Mouse (Mus musculus): ENCODE data around the gene Pnmal1.

Gene Pnmal1

DNA sequence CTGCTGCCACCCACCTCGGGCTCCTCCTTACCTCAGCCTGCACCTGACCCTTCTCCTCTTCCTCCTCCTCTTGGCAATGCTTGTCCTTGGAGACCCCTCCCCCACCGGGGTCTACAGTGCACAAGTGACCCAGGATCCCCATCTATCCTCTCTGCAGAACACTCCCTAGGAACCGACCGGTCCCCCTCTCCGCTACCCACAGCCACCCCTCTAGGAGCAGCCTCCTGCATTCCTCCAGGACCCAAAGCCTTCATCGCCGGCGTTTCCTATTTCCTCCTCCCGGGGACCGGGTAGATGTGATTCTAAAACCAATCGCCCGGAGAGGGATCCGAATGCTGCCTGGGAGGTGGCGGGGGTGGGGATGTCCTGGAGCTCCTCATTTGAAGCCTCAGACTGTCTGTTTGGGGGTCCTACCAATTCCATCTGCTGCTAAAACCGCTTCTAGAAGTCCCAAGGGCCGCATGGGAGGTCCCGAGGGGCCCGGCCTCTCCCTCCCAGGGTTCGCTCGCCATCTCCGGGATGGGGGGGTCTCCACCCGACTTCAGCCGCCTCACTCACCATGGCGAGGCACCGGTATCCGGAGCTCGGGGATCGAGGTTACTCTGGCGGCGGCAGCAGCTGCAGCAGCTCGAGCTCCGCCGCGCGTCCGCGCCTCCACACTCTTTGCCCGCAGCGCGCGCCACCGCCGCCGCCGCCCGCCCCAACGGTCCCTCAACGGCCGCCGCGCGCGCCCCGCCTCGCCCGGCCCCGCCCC, 36.0 kb upstream of the Pnmal1 start:
- ATAC-seq (ENCODE audit: insufficient number of reproducible peaks, low FRiP score, low TSS enrichment): peak; percentile 32; the same call in 1 of the 2 replicates

DNA sequence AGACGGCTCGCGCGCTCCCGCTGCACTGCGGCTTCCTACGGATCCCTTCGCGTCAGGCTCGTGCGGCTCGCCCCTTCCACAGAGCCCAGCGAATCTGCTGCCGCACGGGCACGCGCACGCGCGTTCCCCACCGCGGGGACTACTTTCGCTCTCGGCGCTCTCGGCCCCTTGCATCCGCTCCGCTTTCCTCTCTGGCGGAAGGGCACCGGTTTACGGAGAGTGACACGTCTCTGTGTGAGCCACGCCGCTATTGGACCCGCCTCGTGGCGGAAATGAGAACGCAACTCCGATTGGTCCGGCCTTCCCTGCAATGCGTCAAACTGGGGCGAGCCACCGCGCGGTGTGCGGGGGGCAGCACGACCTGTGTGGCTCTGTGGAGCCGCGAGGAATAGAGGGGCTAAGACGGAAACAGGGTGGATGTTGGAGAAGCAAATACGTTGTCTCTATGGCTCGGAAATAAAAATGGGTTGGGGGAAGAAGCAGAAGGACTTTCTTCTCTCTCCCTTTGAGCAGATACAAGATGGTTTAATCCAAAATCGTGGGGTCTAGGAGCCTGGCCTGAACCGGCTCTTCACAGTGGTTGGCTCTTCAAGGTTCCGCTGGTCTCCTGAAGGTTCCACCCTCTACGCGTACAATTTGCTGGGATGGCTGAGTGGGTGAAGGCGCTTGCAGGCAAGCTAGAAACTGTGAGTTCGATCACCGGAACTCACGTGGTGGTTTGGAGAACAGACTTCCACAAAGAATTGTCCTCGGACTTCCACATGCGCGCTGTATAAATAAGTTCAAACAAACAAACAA, 35.2 kb upstream of the Pnmal1 start, which contains the start of gene Calm3:
Gene Calm3, minus strand, starts transcription at position 78 of the 798 bp plus-strand sequence.
- ATAC-seq (ENCODE audit: insufficient number of reproducible peaks, low FRiP score, low TSS enrichment): peak; percentile 77

DNA sequence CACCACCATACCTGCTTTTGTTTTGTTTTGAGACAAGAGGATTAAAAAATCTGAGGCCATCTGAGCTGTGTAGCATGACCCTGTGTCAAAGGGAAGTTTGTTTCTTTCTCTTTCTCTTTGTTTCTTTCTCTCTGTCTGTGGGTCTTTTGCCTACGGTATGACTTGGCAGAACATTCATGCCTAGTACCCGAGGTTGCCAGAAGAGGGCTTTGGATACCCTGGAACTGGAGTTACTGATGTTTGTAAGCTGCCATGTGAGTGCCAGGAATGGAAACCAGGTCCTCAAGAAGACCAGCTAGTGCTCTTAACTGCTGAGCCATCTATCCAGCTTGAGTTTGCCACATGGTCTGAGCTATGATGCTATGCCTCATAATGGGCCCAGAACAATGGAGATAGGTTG, 31.1 kb upstream of the Pnmal1 start:
- ATAC-seq (ENCODE audit: insufficient number of reproducible peaks, low FRiP score, low TSS enrichment): no peak

DNA sequence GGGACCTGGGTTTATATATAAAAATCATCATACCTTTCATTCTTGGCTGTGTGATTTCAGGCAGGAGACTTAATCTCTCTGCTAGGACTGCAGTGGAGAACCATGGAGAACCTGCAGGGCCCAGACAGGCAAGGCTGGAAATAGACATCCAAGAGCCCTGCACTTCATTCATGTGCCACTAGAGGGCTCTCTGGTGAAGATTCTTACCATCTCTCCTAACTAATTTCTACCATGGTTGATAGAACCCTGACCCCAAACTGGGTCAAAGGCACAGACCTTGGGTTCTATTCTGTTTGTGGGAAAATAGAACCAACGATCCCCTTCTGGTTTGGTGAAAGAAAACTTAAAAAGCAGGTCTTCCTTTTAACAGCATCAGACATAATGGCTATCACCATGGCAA, 28.6 kb upstream of the Pnmal1 start:
- 0 out of 2 replicates have a peak, but pooled peaks have one; percentile 38 for ATAC-seq (ENCODE audit: insufficient number of reproducible peaks, low FRiP score, low TSS enrichment)

DNA sequence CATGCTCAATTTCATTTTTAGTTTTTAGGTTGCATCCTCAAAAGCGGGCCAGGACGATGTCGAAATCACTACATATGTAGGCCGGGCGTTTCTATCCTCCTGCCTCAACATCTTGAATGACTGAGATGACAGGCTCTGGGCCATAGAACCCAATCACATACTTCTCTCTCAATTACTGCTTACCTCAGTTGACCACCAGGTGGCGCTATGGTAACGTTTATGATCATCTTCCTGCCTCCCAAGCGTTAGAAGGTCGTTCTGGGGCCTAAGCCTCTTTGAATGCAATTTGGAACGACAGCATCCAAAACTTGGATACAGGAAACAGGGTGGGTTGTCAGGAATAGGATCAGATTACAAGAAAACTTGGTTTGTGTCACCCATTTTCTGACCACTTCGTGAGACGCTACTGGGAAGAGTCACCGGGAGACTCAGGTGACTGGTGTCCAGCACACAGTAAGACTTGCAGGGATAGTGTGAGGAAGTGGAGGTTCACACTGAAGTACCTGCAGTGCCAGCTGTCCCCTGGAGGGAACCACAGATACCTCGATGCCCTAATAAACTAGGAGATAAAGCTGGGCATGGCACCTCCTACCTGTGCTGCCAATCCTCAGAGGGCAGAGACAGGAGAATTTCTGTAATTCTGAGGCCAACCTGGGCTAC, 27.4 kb upstream of the Pnmal1 start:
- peak; percentile 76; the same call in 1 of the 2 replicates for ATAC-seq (ENCODE audit: insufficient number of reproducible peaks, low FRiP score, low TSS enrichment)

DNA sequence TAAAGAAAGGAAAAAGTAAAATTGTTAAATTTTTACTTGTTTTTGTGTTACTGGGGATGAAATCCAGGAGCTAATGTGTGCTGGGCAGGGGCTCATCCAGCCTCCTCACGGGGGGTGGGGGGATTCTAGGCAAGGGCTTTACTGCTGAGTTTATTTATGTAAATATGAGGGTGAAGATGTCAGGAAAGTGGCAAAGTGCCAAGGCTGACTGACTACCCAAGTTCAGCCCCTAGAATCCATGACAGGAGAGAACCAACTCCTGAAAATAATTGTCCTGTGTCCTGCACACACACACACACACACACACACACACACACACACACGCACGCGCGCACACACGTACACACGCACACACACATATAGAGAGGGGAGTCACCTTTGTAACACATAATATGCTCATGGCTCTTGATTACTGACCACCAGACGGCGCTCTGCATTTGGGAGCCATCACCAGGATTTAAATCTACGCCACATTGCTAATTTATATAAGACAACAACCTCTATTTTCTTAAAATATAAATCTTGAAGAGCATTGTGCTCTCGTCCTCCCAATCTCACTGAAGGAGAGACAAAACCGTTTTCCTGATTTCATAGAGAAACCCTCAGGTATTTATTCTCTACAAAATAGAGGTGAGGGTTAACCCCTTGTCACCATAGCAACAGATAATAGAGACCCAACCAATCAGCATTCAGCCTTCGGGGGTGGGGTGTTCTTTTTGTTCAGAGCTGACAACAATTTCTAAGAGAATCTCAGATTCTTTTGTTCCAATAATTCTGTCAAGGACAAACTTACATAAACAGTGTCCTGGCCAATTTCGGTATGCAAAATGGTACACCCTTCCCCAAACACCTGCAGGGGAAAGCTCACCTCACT, 26.5 kb upstream of the Pnmal1 start:
- ATAC-seq (ENCODE audit: insufficient number of reproducible peaks, low FRiP score, low TSS enrichment): no peak; the same call in 1 of the 2 replicates

DNA sequence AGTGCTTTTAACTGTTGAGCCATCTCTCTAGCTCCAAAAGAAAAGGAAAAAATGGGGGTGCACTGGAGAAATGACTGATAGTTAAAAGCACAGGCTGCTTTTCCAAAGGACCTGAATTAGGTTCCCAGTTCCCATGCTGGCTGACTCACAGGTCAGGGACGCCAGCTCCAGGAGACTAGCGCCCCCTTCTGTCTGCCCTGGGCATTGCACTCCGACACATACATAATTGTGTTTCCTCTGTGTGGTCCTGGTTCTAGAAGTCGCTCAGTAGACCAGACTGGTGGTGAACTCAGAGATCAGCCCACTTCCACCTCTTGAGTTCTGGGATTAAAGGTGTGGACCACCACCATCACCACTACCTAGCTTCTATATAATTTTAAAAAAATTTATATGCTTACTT, 22.2 kb upstream of the Pnmal1 start:
- no peak for ATAC-seq (ENCODE audit: insufficient number of reproducible peaks, low FRiP score, low TSS enrichment)

DNA sequence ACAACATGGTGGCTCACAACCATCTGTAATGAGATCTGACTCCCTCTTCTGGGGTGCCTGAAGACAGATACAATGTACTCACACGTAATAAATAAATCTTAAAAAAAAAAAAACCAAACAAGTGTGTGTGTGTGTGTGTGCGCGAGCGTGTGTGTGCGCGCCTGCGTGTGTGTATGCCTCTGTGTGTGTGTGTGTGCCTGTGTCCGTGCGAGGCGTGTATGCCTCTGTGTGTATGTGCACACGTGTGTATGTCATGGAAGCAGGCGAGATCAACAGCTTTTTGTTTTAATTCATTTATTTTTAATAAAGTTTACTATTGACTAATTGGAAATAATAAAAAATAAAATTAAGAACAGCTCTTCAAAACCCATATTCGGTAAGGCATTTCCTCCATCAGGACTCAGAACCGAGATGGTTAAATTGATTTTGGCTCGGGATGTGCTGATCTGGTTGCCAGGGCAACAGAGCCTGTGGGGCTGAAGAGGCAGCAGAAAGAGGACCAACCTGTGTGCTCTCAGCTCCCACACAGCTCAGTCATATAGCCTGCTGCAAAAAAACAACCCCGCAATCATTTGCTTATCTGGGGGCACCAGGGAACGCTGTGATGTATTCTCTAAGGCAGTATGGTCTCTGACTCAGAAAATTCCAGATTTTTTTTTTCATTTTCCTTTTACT, 21.2 kb upstream of the Pnmal1 start:
- ATAC-seq (ENCODE audit: insufficient number of reproducible peaks, low FRiP score, low TSS enrichment): no peak; the same call in 1 of the 2 replicates

DNA sequence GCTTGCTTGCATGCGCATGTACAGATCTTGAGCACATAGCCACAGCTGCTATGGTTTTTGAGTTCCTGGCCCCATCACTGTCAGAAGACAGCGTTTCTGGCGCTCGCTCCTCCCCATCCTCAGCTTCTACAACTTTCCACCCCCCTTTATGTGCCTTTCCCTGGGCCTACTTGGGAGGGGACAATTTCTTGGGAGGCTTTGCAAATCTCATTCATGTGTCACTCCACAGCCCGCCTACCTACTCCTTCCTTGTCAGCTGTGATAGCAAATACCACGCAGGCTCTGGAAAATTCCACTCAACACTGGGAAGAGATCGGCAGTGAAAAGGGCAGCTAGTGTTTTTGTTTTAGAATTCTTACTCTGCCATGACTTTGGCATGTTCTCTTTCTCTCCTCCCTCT, 19.2 kb upstream of the Pnmal1 start:
- ATAC-seq (ENCODE audit: insufficient number of reproducible peaks, low FRiP score, low TSS enrichment): no peak

DNA sequence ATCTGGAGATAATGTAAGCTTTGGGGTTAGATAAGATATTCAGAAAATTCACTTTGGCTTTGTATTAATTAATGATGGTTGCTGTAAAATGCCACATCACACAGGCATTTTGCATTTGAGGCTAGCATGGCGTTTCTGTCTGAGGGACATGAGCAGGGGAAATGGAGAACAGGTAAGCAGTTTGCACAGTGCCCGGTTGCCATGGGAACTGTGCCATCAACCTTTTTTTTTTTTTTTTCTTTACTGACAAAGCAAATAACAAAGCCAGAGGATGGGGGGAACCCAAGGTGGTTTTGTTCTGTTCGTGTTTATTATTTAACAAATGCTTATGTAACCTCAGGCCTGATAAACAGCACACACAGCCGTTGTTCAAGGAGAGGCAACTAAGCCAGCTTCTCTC, 16.6 kb upstream of the Pnmal1 start:
- ATAC-seq (ENCODE audit: insufficient number of reproducible peaks, low FRiP score, low TSS enrichment): no peak

DNA sequence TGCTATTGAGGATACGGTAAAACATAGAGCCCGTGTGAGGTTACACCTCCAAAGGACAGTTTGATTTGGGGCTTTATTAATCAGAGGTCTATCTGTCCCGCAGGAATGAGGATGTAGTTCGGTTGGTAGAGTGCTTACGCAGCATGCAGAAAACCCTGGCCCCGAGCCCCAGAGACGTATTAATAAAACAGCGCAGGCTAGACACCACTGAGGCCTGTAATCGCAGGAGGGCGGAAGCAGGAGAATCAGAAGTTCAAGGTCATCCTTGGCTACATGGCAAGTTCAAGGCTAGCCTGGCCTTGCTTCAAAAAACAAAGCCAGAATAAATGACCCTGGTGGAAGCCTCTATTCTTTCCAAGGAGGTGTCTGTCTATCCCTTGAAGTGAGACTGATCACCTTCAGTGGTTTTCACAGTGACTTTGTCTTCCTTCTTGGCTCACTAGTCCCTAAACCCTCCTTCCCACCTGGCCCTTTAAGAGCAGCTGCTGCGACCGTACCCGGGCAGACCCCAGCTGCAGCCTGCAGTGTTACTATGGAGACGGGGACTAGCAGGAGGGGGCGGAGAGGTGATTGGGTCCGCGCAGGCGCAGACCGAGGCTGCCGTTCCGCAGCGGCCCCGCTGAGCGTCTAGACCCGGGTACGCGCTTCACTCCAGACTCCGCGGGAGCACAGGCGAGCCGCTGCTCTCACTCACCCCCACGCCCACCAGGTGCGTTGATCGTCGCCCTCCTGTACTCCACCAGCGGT, 15.2 kb upstream of the Pnmal1 start, which contains the start of gene Pnmal2:
Gene Pnmal2, plus strand, starts transcription at position 622 of the 747 bp plus-strand sequence.
- ATAC-seq (ENCODE audit: insufficient number of reproducible peaks, low FRiP score, low TSS enrichment): peak; percentile 78; the same call in 1 of the 2 replicates

DNA sequence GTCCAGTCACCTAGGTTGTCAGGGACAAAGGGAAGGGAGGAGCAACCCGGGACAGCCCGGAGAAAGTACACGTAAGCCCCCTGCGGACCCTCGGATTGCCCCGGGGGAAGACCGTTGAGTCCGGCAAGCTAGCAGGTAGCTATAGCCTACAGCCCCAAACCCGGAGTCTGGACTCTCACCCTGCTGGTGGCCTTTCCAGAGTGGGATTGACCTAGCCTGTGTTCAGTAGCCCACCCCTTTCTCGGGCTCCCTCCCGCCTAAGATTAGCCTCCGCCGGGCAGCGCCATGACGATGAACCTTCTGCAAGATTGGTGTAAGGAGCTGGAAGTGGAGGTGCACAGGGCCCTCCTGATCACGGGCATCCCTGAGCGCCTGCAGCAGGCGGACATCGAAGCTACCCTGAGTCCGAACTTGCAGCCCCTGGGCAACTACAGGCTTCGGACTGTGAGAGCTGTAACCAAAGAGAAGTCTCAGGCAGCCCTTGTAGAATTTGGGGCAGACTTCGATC, 14.6 kb upstream of the Pnmal1 start:
- ATAC-seq (ENCODE audit: insufficient number of reproducible peaks, low FRiP score, low TSS enrichment): 0 out of 2 replicates have a peak, but pooled peaks have one; percentile 9

DNA sequence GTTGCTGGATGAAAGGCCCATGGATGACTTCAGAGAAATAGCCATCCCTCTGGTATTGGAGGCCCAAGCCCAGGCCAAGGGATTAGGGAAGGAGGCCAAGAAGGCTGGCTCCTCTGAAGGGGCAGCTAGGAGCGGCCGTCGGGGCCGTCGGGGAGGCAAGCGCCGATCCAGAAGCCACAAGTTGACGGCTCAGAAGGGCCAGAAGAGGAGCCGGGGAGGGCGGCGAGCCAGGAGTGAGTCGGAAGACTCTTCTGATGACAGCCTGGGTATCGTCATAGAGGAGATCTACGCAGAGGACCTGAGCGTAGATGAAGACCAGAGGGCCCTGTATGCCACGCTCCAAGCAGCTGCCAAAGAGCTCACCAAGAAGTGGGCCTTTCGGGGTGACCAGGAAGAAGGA, 14.1 kb upstream of the Pnmal1 start:
- no peak for ATAC-seq (ENCODE audit: insufficient number of reproducible peaks, low FRiP score, low TSS enrichment)

DNA sequence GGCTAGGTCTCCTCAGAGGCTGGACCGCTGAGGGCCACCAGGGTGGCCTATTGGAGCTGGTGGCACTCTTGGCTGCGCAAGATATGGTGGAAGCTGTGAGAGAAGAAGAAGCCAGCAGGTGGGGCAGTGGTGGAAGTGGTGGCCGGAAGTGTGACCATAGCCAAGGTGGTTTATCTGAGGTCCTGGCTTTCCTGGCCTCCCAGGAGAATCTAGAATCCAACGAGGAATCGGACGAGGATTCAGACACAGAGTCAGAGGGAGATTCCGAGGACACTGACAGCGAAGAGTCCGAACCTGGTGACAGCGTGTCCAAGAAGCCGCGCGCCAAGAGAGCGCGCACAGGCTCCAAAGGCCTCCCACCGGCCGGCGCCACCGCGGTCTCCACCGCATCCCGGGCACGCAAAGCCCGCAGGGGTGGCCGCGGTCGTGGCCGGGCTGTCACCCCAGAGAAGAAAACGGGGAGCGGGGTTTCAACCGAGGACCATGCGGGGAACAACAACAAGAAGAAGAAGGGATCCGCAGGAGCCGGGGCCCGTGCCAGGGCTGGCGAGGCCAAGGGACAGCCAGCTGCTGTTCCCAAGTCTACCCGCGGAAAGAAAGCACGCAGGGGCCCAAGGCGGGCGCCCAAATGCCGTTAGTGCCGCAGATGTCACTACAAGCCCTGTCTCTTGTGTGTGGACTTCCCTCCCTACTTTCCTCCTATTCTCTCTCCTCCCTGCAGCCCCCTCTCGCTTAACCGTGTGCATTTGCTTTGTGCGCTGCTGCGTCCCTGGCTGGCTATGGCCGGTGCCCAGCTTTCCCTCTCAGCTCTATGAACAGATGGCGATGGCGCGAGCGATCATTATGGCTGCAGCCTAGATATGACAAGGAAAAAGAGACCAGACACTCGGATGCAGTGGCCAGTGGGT, 12.8 kb upstream of the Pnmal1 start:
- ATAC-seq (ENCODE audit: insufficient number of reproducible peaks, low FRiP score, low TSS enrichment): no peak

DNA sequence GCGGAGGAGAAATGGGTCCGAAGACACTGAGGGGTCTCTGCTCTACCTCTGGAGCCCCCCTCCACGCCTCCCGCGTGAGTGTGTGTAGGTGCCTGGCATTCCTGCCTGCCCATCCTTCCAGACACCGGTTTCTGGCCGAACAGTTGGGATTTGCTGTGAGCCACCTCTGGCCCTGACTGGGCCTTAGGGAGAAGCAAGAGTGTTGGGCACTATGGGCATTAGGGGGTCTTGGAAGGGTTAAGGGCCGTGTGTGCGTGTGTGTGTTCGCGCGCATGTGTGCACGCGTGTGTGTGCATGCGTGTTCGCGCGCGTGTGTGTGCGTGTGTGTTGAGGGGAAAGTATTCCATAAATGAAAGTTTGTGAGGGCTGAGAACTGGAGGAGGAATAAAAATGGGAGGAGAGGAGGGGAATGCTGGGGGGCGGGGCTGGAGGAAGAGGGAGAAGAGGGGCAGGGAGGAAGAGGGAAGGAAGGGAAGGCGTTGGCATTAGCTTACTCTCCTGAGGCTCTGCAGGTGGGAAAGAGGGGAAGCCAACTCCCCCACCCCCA, 12.1 kb upstream of the Pnmal1 start:
- ATAC-seq (ENCODE audit: insufficient number of reproducible peaks, low FRiP score, low TSS enrichment): no peak

DNA sequence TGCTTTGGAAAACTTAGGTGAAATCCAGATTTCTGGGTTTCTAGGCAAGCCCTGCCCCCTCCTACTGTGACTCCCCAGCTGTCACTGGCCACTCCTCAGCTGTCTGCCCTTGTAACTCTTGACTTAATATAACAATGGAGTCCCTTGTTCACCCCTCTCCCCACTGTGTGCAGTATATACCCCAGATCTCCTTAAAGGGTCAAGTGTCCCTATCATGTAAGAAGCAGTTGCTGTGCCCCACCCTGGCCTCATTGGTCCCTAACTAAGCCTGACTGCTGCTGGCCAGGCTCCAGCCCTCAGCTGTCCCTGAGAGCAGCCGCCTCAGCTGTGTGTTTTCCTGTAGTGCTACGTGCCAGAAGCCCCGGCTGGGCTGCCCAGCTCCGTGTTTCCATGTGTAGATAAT, 11.5 kb upstream of the Pnmal1 start:
- no peak for ATAC-seq (ENCODE audit: insufficient number of reproducible peaks, low FRiP score, low TSS enrichment)

DNA sequence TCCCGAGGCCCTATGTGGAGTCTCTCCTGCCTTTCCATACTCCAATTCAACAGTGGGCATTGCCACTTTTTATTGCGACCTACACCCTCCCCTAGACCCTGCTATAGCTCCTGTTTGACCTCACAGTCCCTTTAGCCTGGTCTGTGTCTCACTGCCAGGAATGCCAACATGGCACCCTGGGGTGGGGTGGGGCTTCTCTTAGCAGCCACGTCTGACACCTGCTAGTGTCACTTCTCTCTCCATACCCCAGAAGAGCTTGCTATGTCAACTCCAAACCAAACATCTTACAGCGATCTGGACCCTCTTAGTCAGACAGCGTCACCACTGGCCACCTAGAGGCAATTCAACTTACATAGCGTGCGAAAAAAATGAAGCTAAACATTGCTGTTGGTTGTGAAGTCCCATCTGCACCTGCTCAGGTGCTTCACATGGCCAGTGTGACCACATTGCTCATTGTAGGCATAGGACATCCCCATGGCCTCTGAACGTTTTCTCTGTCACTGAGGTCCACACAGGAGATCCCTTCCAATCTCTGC, 10.5 kb upstream of the Pnmal1 start:
- no peak for ATAC-seq (ENCODE audit: insufficient number of reproducible peaks, low FRiP score, low TSS enrichment)
